Mouse (Mus musculus) myocyte (in vitro differentiated cells): ENCODE data around the gene Ccnd3. TPM values are rescaled to one million over a fixed set of nuclear protein-coding genes. Genes with fewer than 3 reads are reported as not detected.
A peak's percentile ranks its signal among the peaks of the same experiment; 100 is the strongest.

Experiments used
- H3K27me3 ChIP-seq: one replicate; pipeline ENCODE4 v1.6.1; 2011; ENCODE audit not compliant: control insufficient read depth, insufficient read depth, insufficient read length
- H3K36me3 ChIP-seq: one replicate; pipeline ENCODE4 v1.6.1; 2011; ENCODE audit not compliant: control insufficient read depth, insufficient read depth
- H3K4me2 ChIP-seq: one replicate; pipeline ENCODE4 v1.6.1; 2011; ENCODE audit warnings: low read depth, control low read depth
- H3K4me3 ChIP-seq: one replicate; pipeline ENCODE4 v1.5.1; 2011; ENCODE audit warnings: mild to moderate bottlenecking, control low read depth, moderate library complexity
- H3K79me2 ChIP-seq: one replicate; pipeline ENCODE4 v1.6.1; 2011; ENCODE audit not compliant: control insufficient read depth, insufficient read depth
- H3ac ChIP-seq: one replicate; pipeline ENCODE4 v1.6.1; 2011; ENCODE audit not compliant: control insufficient read depth, insufficient read length
- CEBPB ChIP-seq: IDR thresholded peaks from 2 replicates; pipeline ENCODE4 v1.6.1; 2011; ENCODE audit warnings: mild to moderate bottlenecking, moderate library complexity; ENCODE audit not compliant: poor library complexity, insufficient read depth, severe bottlenecking
- E2F4 ChIP-seq: IDR thresholded peaks from one replicate; pipeline ENCODE4 v1.6.1; 2011; ENCODE audit warnings: mild to moderate bottlenecking, control low read depth, moderate library complexity; ENCODE audit not compliant: insufficient read depth
- MAX ChIP-seq: IDR thresholded peaks from one replicate; pipeline ENCODE4 v1.6.1; 2011; ENCODE audit warnings: low read depth, mild to moderate bottlenecking, control low read depth
- MYOD1 ChIP-seq, 3 experiments: IDR thresholded peaks; one replicate each; pipeline ENCODE4 v1.6.1; 2011; ENCODE audit warnings: control low read depth in 2 of 3, low read depth in 2 of 3, mild to moderate bottlenecking in 2 of 3, moderate library complexity in 1 of 3; ENCODE audit not compliant: insufficient read length in 2 of 3, control insufficient read depth in 1 of 3
- MYOG ChIP-seq, 3 experiments: IDR thresholded peaks; one replicate each; pipeline ENCODE4 v1.6.1; 2011; ENCODE audit warnings: control low read depth in 2 of 3, low read depth in 2 of 3, mild to moderate bottlenecking in 2 of 3; ENCODE audit not compliant: insufficient read length in 2 of 3, control insufficient read depth in 1 of 3, insufficient read depth in 1 of 3
- POLR2A ChIP-seq: IDR thresholded peaks from one replicate; pipeline ENCODE4 v1.6.1; 2011; ENCODE audit warnings: low read depth, mild to moderate bottlenecking, control low read depth, moderate library complexity; ENCODE audit not compliant: insufficient read length
- POLR2AphosphoS2 ChIP-seq: IDR thresholded peaks from one replicate; pipeline ENCODE4 v1.6.1; 2011; ENCODE audit warnings: low read depth, control low read depth; ENCODE audit not compliant: insufficient read length
- REST ChIP-seq: IDR thresholded peaks from one replicate; pipeline ENCODE4 v1.6.1; 2011; ENCODE audit warnings: mild to moderate bottlenecking, control low read depth, moderate library complexity; ENCODE audit not compliant: insufficient read depth, insufficient read length
- SRF ChIP-seq: IDR thresholded peaks from one replicate; pipeline ENCODE4 v1.6.1; 2011; ENCODE audit warnings: low read depth; ENCODE audit not compliant: control insufficient read depth, insufficient read length
- TCF12 ChIP-seq: IDR thresholded peaks from one replicate; pipeline ENCODE4 v1.6.1; 2011; ENCODE audit warnings: mild to moderate bottlenecking, control low read depth; ENCODE audit not compliant: poor library complexity, insufficient read depth, severe bottlenecking
- TCF3 ChIP-seq: IDR thresholded peaks from one replicate; pipeline ENCODE4 v1.6.1; 2011; ENCODE audit warnings: low read depth, control low read depth; ENCODE audit not compliant: insufficient read length
- USF1 ChIP-seq: IDR thresholded peaks from one replicate; pipeline ENCODE4 v1.6.1; 2011; ENCODE audit warnings: low read depth, mild to moderate bottlenecking, control low read depth, moderate library complexity
- polyA plus RNA-seq: library from polyadenylated mRNA; unstranded; fragments of >200 nt; fragmentation: generic; extraction: Trizol; gene quantifications from one replicate; pipeline ENCODE4 v1.2.1, GENCODE M21; 2012; ENCODE audit warnings: missing spikeins

Gene Ccnd3
- polyA plus RNA-seq, 1 experiment: 858 TPM

GRCm38 (mm10) chr17:47529595-47529994 is 24.7 kb downstream of the Ccnd3 start:
- no peaks in the 10 kb centered on the region for H3K36me3 ChIP-seq
- no peak overlapping the region for H3K4me3 ChIP-seq
- H3K4me2 ChIP-seq: no peak overlapping the region
- H3K79me2 ChIP-seq: no peaks in the 10 kb centered on the region
- no peak overlapping the region for H3ac ChIP-seq
- no peaks in the 10 kb centered on the region for H3K27me3 ChIP-seq
- TF ChIP-seq USF1 (no peak), POLR2A (no peak), MYOD1 (IDR thresholded peaks at IDR 0.05; ENCODE audit: control insufficient read depth in 1 of 3, insufficient read length in 2 of 3, low read depth in 2 of 3) (no peak), TCF3 (no peak), MAX (no peak), CEBPB (no peak), POLR2AphosphoS2 (no peak), SRF (no peak), MYOG (IDR thresholded peaks at IDR 0.05; ENCODE audit: control insufficient read depth in 1 of 3, insufficient read depth in 1 of 3, insufficient read length in 2 of 3, low read depth in 2 of 3) (no peak), E2F4 (no peak), REST (no peak), TCF12 (no peak)

GRCm38 (mm10) chr17:47531387-47531818 is 26.6 kb downstream of the Ccnd3 start:
- no peak overlapping the region for H3K4me3 ChIP-seq
- H3K27me3 ChIP-seq: no peaks in the 10 kb centered on the region
- H3K4me2 ChIP-seq: no peak overlapping the region
- H3K36me3 ChIP-seq: no peaks in the 10 kb centered on the region
- peak in 1 of 3 experiments; percentile 12 for TF ChIP-seq MYOG (IDR thresholded peaks at IDR 0.05; ENCODE audit: control insufficient read depth in 1 of 3, insufficient read depth in 1 of 3, insufficient read length in 2 of 3, low read depth in 2 of 3)
- no peak for TF ChIP-seq TCF3
- TF ChIP-seq USF1: no peak
- TF ChIP-seq REST: no peak
- TF ChIP-seq MAX: no peak
- no peak for TF ChIP-seq E2F4
- no peak for TF ChIP-seq CEBPB
- TF ChIP-seq MYOD1 (IDR thresholded peaks at IDR 0.05; ENCODE audit: control insufficient read depth in 1 of 3, insufficient read length in 2 of 3, low read depth in 2 of 3): peak in 1 of 3 experiments; percentile 63
- TF ChIP-seq POLR2A: no peak
- H3K79me2 ChIP-seq: no peaks in the 10 kb centered on the region
- no peak overlapping the region for H3ac ChIP-seq

GRCm38 (mm10) chr17:47532364-47532763 is 27.5 kb downstream of the Ccnd3 start:
- H3K4me2 ChIP-seq: no peak overlapping the region

GRCm38 (mm10) chr17:47533691-47534090 is 28.8 kb downstream of the Ccnd3 start:
- H3K79me2 ChIP-seq: no peaks in the 10 kb centered on the region
- H3K36me3 ChIP-seq: no peaks in the 10 kb centered on the region
- no peak overlapping the region for H3ac ChIP-seq
- H3K27me3 ChIP-seq: no peaks in the 10 kb centered on the region
- TF ChIP-seq MYOG (IDR thresholded peaks at IDR 0.05; ENCODE audit: control insufficient read depth in 1 of 3, insufficient read depth in 1 of 3, insufficient read length in 2 of 3, low read depth in 2 of 3) (no peak), SRF (no peak), E2F4 (no peak), USF1 (no peak), TCF12 (no peak), TCF3 (no peak), POLR2AphosphoS2 (no peak), MYOD1 (IDR thresholded peaks at IDR 0.05; ENCODE audit: control insufficient read depth in 1 of 3, insufficient read length in 2 of 3, low read depth in 2 of 3) (no peak), CEBPB (no peak), POLR2A (no peak), REST (no peak), MAX (no peak)
- no peak overlapping the region for H3K4me2 ChIP-seq
- H3K4me3 ChIP-seq: no peak overlapping the region

More at GRCm38 (mm10) chr17:47532364-47532763, 27.5 kb downstream of the Ccnd3 start:
- Histone ChIP-seq H3K36me3 (no peaks in the 10 kb centered on the region), H3K27me3 (no peaks in the 10 kb centered on the region), H3K4me3 (no peak overlapping the region), H3ac (no peak overlapping the region), H3K79me2 (no peaks in the 10 kb centered on the region)
- TF ChIP-seq MYOD1 (IDR thresholded peaks at IDR 0.05; ENCODE audit: control insufficient read depth in 1 of 3, insufficient read length in 2 of 3, low read depth in 2 of 3) (no peak), CEBPB (no peak), E2F4 (no peak), REST (no peak), SRF (no peak), TCF12 (no peak)

- H3K4me2 ChIP-seq: no peak overlapping the region
- no peaks in the 10 kb centered on the region for H3K27me3 ChIP-seq
- H3ac ChIP-seq: no peak overlapping the region
- H3K4me3 ChIP-seq: no peak overlapping the region
- H3K79me2 ChIP-seq: no peaks in the 10 kb centered on the region
- no peak for TF ChIP-seq POLR2AphosphoS2
- no peak for TF ChIP-seq TCF3
- TF ChIP-seq TCF12: no peak
- no peak for TF ChIP-seq REST
- no peaks in the 10 kb centered on the region for H3K36me3 ChIP-seq
Observed at GRCm38 (mm10) chr17:47535812-47536236, 31.0 kb downstream of the Ccnd3 start.
